ENCODE assay signal across 8 mouse cellular contexts in the genomic region with DNA sequence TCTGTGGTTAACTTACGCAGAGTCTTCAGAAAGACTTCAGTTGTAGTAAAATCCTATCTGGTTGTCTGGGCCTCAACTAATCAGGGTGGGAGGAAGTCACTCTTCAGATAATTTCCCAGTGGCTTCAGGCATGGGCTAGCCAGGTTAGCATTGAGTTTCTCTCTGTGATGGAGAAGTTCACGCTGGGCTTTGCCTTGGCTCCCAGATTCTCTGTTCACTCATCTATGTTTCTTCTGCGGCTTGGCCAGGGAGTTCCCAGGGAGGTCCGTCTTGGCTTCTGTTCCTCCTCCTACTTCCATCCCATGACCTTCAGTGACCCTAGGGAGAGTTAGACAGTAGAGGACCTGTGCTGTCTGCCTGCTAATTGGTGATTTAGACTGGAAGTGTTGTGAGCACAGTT.
A peak's percentile ranks its signal among the peaks of the same experiment; 100 is the strongest.
DNase-seq lines count a peak whose midpoint lies in the region; ATAC-seq lines count a peak whose summit lies in the region.

No protein-coding gene starts in this region.

- intact Hi-C loops in left cerebral cortex, postnatal 4 days (cut with DNase I) = loop anchor here (5.0 kb wide), 1 partner anchor 60 kb away; the partner anchor contains the start of gene Tnfrsf21
- intact Hi-C loops in left cerebral cortex, postnatal 14 days (cut with DNase I) = loop anchor here (5.0 kb wide), 1 partner anchor 60 kb away; the partner anchor contains the start of gene Tnfrsf21
- intact Hi-C loops in left cerebral cortex, postnatal 36 days (cut with DNase I) = loop anchor here (1.0 to 10.0 kb wide), 2 partner anchors 60 to 157 kb away; no protein-coding TSS in a partner anchor

- peak overlapping the region; percentile 65; the same call in 1 of the 2 replicates for H3K9ac ChIP-seq in heart, embryonic 13.5 days
- H3K9ac ChIP-seq in limb, embryonic 13.5 days = no peak overlapping the region
- 0 out of 2 replicates have a peak overlapping the region, but pooled peaks have one; percentile 6 for H3K9ac ChIP-seq in stomach, embryonic 14.5 days (replicated peaks; ENCODE audit: low read depth, low read length)

- H3K27me3 ChIP-seq in heart, embryonic 13.5 days (replicated peaks) = no peaks in the 10 kb centered on the region
- no peaks in the 10 kb centered on the region for H3K27me3 ChIP-seq in limb, embryonic 13.5 days
- no peaks in the 10 kb centered on the region for H3K27me3 ChIP-seq in stomach, embryonic 14.5 days (ENCODE audit: control insufficient read depth, insufficient read depth, low read length)

- 0 out of 2 replicates have a peak overlapping the region, but pooled peaks have one; percentile 21 for H3K27ac ChIP-seq in heart, embryonic 13.5 days (replicated peaks)
- no peak overlapping the region for H3K27ac ChIP-seq in limb, embryonic 13.5 days
- H3K27ac ChIP-seq in stomach, embryonic 14.5 days (ENCODE audit: low read length) = no peak overlapping the region; the same call in 1 of the 2 replicates

- no peaks in the 10 kb centered on the region for H3K36me3 ChIP-seq in heart, embryonic 13.5 days
- H3K36me3 ChIP-seq in limb, embryonic 13.5 days = no peaks in the 10 kb centered on the region
- H3K36me3 ChIP-seq in stomach, embryonic 14.5 days (ENCODE audit: control insufficient read depth, insufficient read depth, low read length) = no peaks in the 10 kb centered on the region

- no peak; the same call in 1 of the 2 replicates for ATAC-seq in heart, embryonic 13.5 days (ENCODE audit: extremely low read depth, insufficient number of reproducible peaks, low FRiP score, low TSS enrichment)
- ATAC-seq in limb, embryonic 13.5 days (ENCODE audit: low FRiP score, low read depth) = no peak
- ATAC-seq in stomach, embryonic 14.5 days (ENCODE audit: insufficient number of reproducible peaks, insufficient read depth, low FRiP score, low read depth) = no peak

- H3K4me1 ChIP-seq in heart, embryonic 13.5 days = peaks cover 14% of the 10 kb centered on the region
- H3K4me1 ChIP-seq in limb, embryonic 13.5 days = peaks cover 11% of the 10 kb centered on the region; the same call in 1 of the 2 replicates
- H3K4me1 ChIP-seq in stomach, embryonic 14.5 days (ENCODE audit: control insufficient read depth, insufficient read depth, low read length) = peaks cover 8% of the 10 kb centered on the region; the same call in 1 of the 2 replicates

- peak; percentile 47 for DNase-seq in left cerebral cortex, postnatal 4 days
- DNase-seq in left cerebral cortex, postnatal 14 days (ENCODE audit: low spot score in 2 of 2) = no peak
- no peak for DNase-seq in left cerebral cortex, postnatal 36 days (ENCODE audit: low spot score in 2 of 2)
- no peak for DNase-seq in adrenal gland, postnatal 25 days
- DNase-seq in layer of hippocampus, postnatal 36 days = no peak

- H3K4me3 ChIP-seq in heart, embryonic 13.5 days = peak overlapping the region; percentile 30; the same call in 1 of the 2 replicates
- 0 out of 2 replicates have a peak overlapping the region, but pooled peaks have one; percentile 13 for H3K4me3 ChIP-seq in limb, embryonic 13.5 days
- peak overlapping the region; percentile 7; the same call in 1 of the 2 replicates for H3K4me3 ChIP-seq in stomach, embryonic 14.5 days (ENCODE audit: low read depth, low read length)

- 32% methylated on average over 4 of the region's 4 CpGs for WGBS in heart, embryonic 13.5 days
- 45% methylated on average over 4 of the region's 4 CpGs for WGBS in limb, embryonic 13.5 days
- WGBS in stomach, embryonic 14.5 days = 39% methylated on average over 4 of the region's 4 CpGs

- H3K4me2 ChIP-seq in heart, embryonic 13.5 days = peak overlapping the region; percentile 63
- H3K4me2 ChIP-seq in limb, embryonic 13.5 days (replicated peaks) = peak overlapping the region; percentile 52
- H3K4me2 ChIP-seq in stomach, embryonic 14.5 days (replicated peaks; ENCODE audit: low read depth, low read length) = peak overlapping the region; percentile 24; the same call in 1 of the 2 replicates

- no peaks in the 10 kb centered on the region for H3K9me3 ChIP-seq in heart, embryonic 13.5 days
- H3K9me3 ChIP-seq in limb, embryonic 13.5 days = no peaks in the 10 kb centered on the region
- H3K9me3 ChIP-seq in stomach, embryonic 14.5 days (ENCODE audit: control insufficient read depth, low read depth, low read length) = no peaks in the 10 kb centered on the region
